Mouse (Mus musculus): ENCODE results near the gene Adra1b. TPM values are rescaled to one million over a fixed set of nuclear protein-coding genes. Genes with fewer than 3 reads are reported as not detected.

Adra1b gene
- polyA plus RNA-seq, 2 experiments = 0.99 to 2.3 TPM

DNA sequence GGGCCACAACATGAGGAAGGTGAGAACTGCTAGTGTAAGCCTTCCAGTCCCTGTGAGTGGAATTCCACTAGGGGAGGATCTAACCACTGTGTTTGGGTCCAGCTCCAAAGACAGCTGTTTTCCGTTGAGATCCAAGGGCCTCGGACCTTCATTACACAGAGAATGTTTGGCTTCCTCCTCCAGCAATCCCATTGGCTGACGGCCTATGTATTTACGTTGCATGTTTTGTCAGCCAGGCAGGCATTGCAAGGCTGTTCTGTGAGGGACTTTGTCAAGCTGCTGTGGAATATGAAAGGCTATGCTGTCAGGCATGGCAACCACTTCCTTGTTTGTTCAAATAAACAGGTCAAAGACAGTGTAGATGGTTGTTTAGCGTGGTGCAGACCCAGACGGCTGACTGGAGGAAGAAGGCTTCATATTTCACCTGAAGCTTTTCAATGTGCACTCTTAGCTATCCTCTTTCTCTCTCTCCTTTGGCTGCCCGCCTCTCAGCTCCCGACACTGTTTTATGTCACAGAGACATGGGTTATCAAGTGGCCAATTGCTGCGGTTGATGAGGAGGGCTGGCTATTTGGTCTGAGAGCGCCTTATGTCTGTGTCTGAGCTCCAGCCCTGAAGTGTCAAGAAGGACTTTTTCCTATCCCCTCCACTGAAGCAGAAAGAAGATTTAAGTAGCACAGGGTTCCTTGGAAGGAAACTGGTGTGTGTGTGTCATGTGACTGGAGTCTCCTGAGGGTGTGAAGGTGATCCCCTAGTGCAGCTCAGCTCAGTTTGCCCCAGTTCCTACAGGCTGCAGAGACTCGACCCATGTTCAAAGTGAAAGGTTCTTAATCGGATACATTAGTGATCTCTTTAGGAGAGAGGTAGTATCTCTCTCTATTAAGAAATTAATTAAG is 13.8 kb upstream of the Adra1b start:
- ATAC-seq (ENCODE audit: low FRiP score, low read depth) (peak; percentile 69), DNase-seq (ENCODE audit: low spot score) (peak; percentile 58)
- Histone ChIP-seq H3K9ac (ENCODE audit: low read depth, low read length, severe bottlenecking) (no peak overlapping the region), H3K36me3 (ENCODE audit: control insufficient read depth, insufficient read depth, low read length) (no peaks in the 10 kb centered on the region), H3K4me2 (replicated peaks; ENCODE audit: low read depth, low read length, severe bottlenecking) (no peak overlapping the region), H3K4me1 (ENCODE audit: control insufficient read depth, insufficient read depth, low read length) (peaks cover 3% of the 10 kb centered on the region; the same call in 1 of the 2 replicates), H3K27me3 (ENCODE audit: control insufficient read depth, insufficient read depth, low read length) (no peaks in the 10 kb centered on the region), H3K9me3 (ENCODE audit: control insufficient read depth, low read length) (no peaks in the 10 kb centered on the region), H3K27ac (replicated peaks; ENCODE audit: low read depth, low read length) (no peak overlapping the region), H3K4me3 (replicated peaks; ENCODE audit: low read length) (no peak overlapping the region)
- no peak for TF ChIP-seq POLR2A (IDR thresholded peaks at IDR 0.05; ENCODE audit: borderline replicate concordance, extremely low read depth, insufficient read depth, insufficient read length)
- WGBS = 36% methylated on average over 12 of the region's 12 CpGs

DNA sequence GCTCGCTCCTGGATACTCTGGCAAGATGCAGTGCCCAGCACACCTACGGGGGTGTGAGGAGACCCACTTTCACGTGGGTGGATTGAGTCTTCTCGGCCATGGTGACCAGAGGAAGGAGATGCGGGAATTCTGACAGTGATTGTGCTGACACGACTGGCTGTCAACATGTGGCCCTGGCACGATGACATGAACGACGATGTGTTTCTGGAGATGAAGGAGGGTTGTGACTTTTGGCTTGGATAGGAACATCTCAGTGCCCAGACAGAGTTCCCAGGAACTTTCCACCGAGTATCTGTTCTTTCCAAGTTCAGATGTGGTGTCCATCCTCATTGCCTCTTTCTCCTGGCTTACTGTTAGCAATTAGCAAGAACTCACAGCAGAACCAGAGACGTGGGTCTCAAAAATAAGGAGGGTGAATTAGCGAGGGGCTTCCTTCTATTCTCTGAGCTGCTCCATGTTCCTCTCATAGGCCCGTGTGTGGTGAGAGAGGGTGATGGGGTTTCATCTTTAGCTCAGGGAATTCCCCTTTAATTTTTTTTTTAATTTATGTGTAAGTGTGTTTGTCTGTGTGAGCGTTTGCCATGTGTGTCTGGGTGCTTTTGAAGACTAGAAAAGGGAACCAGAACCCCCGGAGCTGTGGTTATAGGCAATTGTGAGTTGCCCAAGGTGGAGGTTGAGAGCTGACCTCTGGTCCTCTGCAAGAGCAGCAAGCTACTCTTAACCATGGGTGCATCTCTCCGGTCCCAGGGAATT is 11.3 kb upstream of the Adra1b start:
- Histone ChIP-seq H3K4me2 (replicated peaks; ENCODE audit: low read depth, low read length, severe bottlenecking) (no peak overlapping the region), H3K9me3 (ENCODE audit: control insufficient read depth, low read length) (no peaks in the 10 kb centered on the region), H3K4me1 (ENCODE audit: control insufficient read depth, insufficient read depth, low read length) (peaks cover 3% of the 10 kb centered on the region; the same call in 1 of the 2 replicates), H3K27me3 (ENCODE audit: control insufficient read depth, insufficient read depth, low read length) (no peaks in the 10 kb centered on the region), H3K4me3 (replicated peaks; ENCODE audit: low read length) (no peak overlapping the region), H3K36me3 (ENCODE audit: control insufficient read depth, insufficient read depth, low read length) (no peaks in the 10 kb centered on the region), H3K9ac (ENCODE audit: low read depth, low read length, severe bottlenecking) (no peak overlapping the region), H3K27ac (replicated peaks; ENCODE audit: low read depth, low read length) (no peak overlapping the region)
- no peak for TF ChIP-seq POLR2A (IDR thresholded peaks at IDR 0.05; ENCODE audit: borderline replicate concordance, extremely low read depth, insufficient read depth, insufficient read length)
- DNase-seq (ENCODE audit: low spot score) = no peak
- ATAC-seq (ENCODE audit: low FRiP score, low read depth) = no peak
- WGBS = 86% methylated on average over 16 of the region's 16 CpGs

DNA sequence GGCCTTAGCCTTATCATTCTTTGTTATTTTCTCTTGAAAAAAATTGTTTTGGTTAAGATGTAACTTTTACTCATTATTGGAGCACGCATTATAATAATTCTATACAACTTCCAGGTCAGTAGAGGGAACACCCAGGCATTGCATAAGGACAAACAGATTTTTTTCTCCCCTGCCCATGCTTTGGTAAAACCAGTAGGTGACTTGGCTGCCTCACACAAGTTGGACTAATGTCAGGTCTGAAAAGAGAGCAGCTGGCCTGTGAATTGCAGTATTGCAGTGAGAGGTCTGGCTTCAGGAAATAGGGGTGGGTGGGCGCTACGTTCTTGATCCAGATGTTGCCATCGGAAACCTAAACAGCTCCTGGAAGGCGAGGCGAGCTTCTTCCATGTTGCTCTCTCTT is 10.6 kb upstream of the Adra1b start:
- no peaks in the 10 kb centered on the region for H3K27me3 ChIP-seq (ENCODE audit: control insufficient read depth, insufficient read depth, low read length)
- ATAC-seq (ENCODE audit: low FRiP score, low read depth) = no peak

DNA sequence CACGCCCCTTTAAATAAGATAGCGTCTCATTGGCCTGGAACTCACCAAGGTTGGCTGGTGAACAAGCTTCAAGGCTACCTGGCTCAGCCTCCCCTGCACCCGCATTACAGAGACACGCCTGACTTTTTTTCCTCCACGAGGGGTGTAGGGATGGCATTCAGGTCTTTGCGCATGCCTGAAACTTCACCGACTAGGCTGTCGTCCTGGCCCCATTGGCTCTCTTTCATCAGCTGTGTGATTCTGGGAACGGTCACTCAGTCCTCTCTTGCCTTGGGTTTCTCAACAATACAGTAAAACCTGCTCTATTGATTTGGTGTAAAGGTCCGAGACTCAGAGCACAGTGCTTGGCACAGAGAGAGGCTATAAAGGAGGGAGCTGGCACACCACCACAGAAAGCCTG is 2.3 kb upstream of the Adra1b start:
- no peak overlapping the region for H3K4me3 ChIP-seq (replicated peaks; ENCODE audit: low read length)
- no peaks in the 10 kb centered on the region for H3K9me3 ChIP-seq (ENCODE audit: control insufficient read depth, low read length)
- H3K9ac ChIP-seq (ENCODE audit: low read depth, low read length, severe bottlenecking) = no peak overlapping the region
- no peak overlapping the region for H3K27ac ChIP-seq (replicated peaks; ENCODE audit: low read depth, low read length)
- DNase-seq (ENCODE audit: low spot score) (no peak), ATAC-seq (ENCODE audit: low FRiP score, low read depth) (no peak)
- no peak overlapping the region for H3K4me2 ChIP-seq (replicated peaks; ENCODE audit: low read depth, low read length, severe bottlenecking)
- no peaks in the 10 kb centered on the region for H3K4me1 ChIP-seq (ENCODE audit: control insufficient read depth, insufficient read depth, low read length)
- H3K27me3 ChIP-seq (ENCODE audit: control insufficient read depth, insufficient read depth, low read length) = no peaks in the 10 kb centered on the region
- H3K36me3 ChIP-seq (ENCODE audit: control insufficient read depth, insufficient read depth, low read length) = no peaks in the 10 kb centered on the region
- 79% methylated on average over 10 of the region's 10 CpGs for WGBS
- TF ChIP-seq POLR2A (IDR thresholded peaks at IDR 0.05; ENCODE audit: borderline replicate concordance, extremely low read depth, insufficient read depth, insufficient read length) = no peak

More for the DNA sequence above, 10.6 kb upstream of the Adra1b start:
- Histone ChIP-seq H3K27ac (replicated peaks; ENCODE audit: low read depth, low read length) (no peak overlapping the region), H3K4me2 (replicated peaks; ENCODE audit: low read depth, low read length, severe bottlenecking) (no peak overlapping the region), H3K9ac (ENCODE audit: low read depth, low read length, severe bottlenecking) (no peak overlapping the region), H3K9me3 (ENCODE audit: control insufficient read depth, low read length) (no peaks in the 10 kb centered on the region), H3K36me3 (ENCODE audit: control insufficient read depth, insufficient read depth, low read length) (no peaks in the 10 kb centered on the region), H3K4me3 (replicated peaks; ENCODE audit: low read length) (no peak overlapping the region), H3K4me1 (ENCODE audit: control insufficient read depth, insufficient read depth, low read length) (peaks cover 3% of the 10 kb centered on the region; the same call in 1 of the 2 replicates)
- WGBS = 67% methylated on average over 6 of the region's 6 CpGs
- DNase-seq (ENCODE audit: low spot score) = no peak
- TF ChIP-seq POLR2A (IDR thresholded peaks at IDR 0.05; ENCODE audit: borderline replicate concordance, extremely low read depth, insufficient read depth, insufficient read length) = no peak

DNA sequence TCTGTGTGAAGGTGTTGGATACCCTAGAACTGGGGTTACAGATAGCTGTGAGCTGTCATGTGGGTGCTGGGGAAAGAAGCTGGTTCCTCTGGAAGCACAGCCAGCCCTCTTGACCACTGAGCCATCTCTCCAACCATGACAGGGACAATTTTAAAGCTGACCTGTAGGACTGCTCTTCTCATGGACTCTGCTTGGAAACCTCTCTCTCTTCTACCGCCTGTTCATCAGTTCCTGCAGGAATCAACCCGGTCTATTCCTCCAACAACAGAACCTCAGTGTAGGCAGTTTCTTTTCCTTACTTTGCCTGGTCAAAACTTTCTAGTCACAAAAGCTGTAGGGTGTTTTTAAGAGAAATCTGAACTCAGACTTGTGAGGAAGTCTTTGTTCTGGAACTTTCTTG is 1.3 kb downstream of the Adra1b start:
- no peaks in the 10 kb centered on the region for H3K36me3 ChIP-seq (ENCODE audit: control insufficient read depth, insufficient read depth, low read length)
- H3K4me2 ChIP-seq (replicated peaks; ENCODE audit: low read depth, low read length, severe bottlenecking) = no peak overlapping the region
- DNase-seq (ENCODE audit: low spot score) = no peak
- TF ChIP-seq POLR2A (IDR thresholded peaks at IDR 0.05; ENCODE audit: borderline replicate concordance, extremely low read depth, insufficient read depth, insufficient read length) = no peak
- 94% methylated on average over 2 of the region's 2 CpGs for WGBS
- H3K27ac ChIP-seq (replicated peaks; ENCODE audit: low read depth, low read length) = no peak overlapping the region
- no peak overlapping the region for H3K9ac ChIP-seq (ENCODE audit: low read depth, low read length, severe bottlenecking)
- H3K27me3 ChIP-seq (ENCODE audit: control insufficient read depth, insufficient read depth, low read length) = no peaks in the 10 kb centered on the region
- no peak for ATAC-seq (ENCODE audit: low FRiP score, low read depth)
- no peaks in the 10 kb centered on the region for H3K9me3 ChIP-seq (ENCODE audit: control insufficient read depth, low read length)
- H3K4me3 ChIP-seq (replicated peaks; ENCODE audit: low read length) = no peak overlapping the region
- no peaks in the 10 kb centered on the region for H3K4me1 ChIP-seq (ENCODE audit: control insufficient read depth, insufficient read depth, low read length)

Data from limb, embryonic 14.5 days (tissue).